Mouse (Mus musculus) limb, embryonic 11.5 days (tissue): ENCODE results near the gene Gpnmb. TPM values are rescaled to one million over a fixed set of nuclear protein-coding genes. Genes with fewer than 3 reads are reported as not detected.

Experiments
- ATAC-seq: fragments of 200-750 bp; cut with Nextera tagmentation; 2 replicates; pipeline ENCODE4 v1.8.0; 2017; ENCODE audit warnings: low read depth; ENCODE audit not compliant: insufficient number of reproducible peaks, low FRiP score, low TSS enrichment
- DNase-seq: peaks from one replicate; pipeline ENCODE4 v3.0.0-alpha.2; 2015; ENCODE audit warnings: low spot score
- H3K27ac ChIP-seq: fragments of 300-500 bp; sonication (generic); replicated peaks from 2 replicates; pipeline ENCODE4 v1.5.1; 2014; ENCODE audit warnings: low read depth, mild to moderate bottlenecking, low read length
- H3K27me3 ChIP-seq: fragments of 300-500 bp; sonication (generic); 2 replicates; pipeline ENCODE4 v1.6.1; 2014; ENCODE audit warnings: mild to moderate bottlenecking, low read length, mixed read lengths; ENCODE audit not compliant: control insufficient read depth, insufficient read depth
- H3K36me3 ChIP-seq: fragments of 300-500 bp; sonication (generic); 2 replicates; pipeline ENCODE4 v1.6.1; 2014; ENCODE audit warnings: mild to moderate bottlenecking, low read length, moderate library complexity, mixed read lengths; ENCODE audit not compliant: control insufficient read depth, insufficient read depth
- H3K4me1 ChIP-seq: fragments of 300-500 bp; sonication (generic); 2 replicates; pipeline ENCODE4 v1.6.1; 2014; ENCODE audit warnings: low read length, mixed read lengths; ENCODE audit not compliant: control insufficient read depth, insufficient read depth
- H3K4me2 ChIP-seq: fragments of 300-500 bp; sonication (generic); 2 replicates; pipeline ENCODE4 v1.6.1; 2014; ENCODE audit warnings: low read depth, mild to moderate bottlenecking, moderate library complexity; ENCODE audit not compliant: severe bottlenecking
- H3K4me3 ChIP-seq: fragments of 300-500 bp; sonication (generic); 2 replicates; pipeline ENCODE4 v1.5.1; 2014; ENCODE audit warnings: low read depth, low read length
- H3K9ac ChIP-seq: fragments of 300-500 bp; sonication (generic); 2 replicates; pipeline ENCODE4 v1.6.1; 2014; ENCODE audit warnings: mild to moderate bottlenecking, low read length
- H3K9me3 ChIP-seq: fragments of 300-500 bp; sonication (generic); 2 replicates; pipeline ENCODE4 v1.6.1; 2016; ENCODE audit warnings: low read length; ENCODE audit not compliant: control insufficient read depth
- WGBS: fragments of 180-500 bp; shearing (Covaris S2); extraction: QIAGEN DNeasy Blood & Tissue Kit; methylation state at CpG from one replicate; pipeline ENCODE4 v1.1.7; 2014; 5-methylcytosine and 5-hydroxymethylcytosine counted together
- polyA plus RNA-seq: library from polyadenylated mRNA; unstranded; fragments of >200 nt; fragmentation: Nextera tagmentation; extraction: Ambion mirVana; gene quantifications from 2 replicates; pipeline ENCODE4 v1.2.1, GENCODE M21; 2014

Gene Gpnmb
- polyA plus RNA-seq, 1 experiment from 2014 or later = 0.17 TPM

GRCm38 (mm10) chr6:49039470-49040180 lies 3.3 kb downstream of the Gpnmb start:
- H3K9me3 ChIP-seq = no peaks in the 10 kb centered on the region
- H3K27ac ChIP-seq = no peak overlapping the region
- ATAC-seq (no peak), DNase-seq (peak; percentile 81)
- peak overlapping the region; percentile 21 for H3K4me2 ChIP-seq
- H3K36me3 ChIP-seq = no peaks in the 10 kb centered on the region
- no peaks in the 10 kb centered on the region; the same call in 1 of the 2 replicates for H3K27me3 ChIP-seq
- peak overlapping the region; percentile 21 for H3K4me3 ChIP-seq
- 14% methylated on average over 18 of the region's 18 CpGs for WGBS
- H3K9ac ChIP-seq = no peak overlapping the region
- no peaks in the 10 kb centered on the region for H3K4me1 ChIP-seq

DNA sequence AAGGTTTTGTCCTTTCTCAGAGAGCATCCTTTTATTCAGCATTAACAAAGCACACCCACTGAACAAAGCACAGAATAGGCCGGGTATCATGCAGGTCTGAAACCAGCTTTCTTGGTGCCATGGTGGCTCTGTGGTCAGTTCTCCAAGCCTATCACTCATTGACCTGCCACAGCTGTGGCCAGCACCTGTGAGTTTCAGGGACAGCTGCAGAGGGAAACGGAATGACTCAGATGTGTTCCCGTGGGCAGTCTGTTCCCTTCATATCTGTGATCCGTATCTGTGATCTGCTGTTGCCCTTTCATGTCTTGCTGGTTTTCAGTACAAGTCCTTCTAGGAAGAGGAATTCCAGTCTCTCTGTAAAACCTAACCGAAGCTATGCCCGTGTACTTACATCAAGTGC lies 10.2 kb downstream of the Gpnmb start:
- no peak for DNase-seq
- ATAC-seq = no peak
- H3K4me2 ChIP-seq = no peak overlapping the region
- WGBS = 79% methylated on average over 6 of the region's 6 CpGs
- H3K27me3 ChIP-seq = no peaks in the 10 kb centered on the region
- no peaks in the 10 kb centered on the region for H3K36me3 ChIP-seq
- no peak overlapping the region for H3K4me3 ChIP-seq
- H3K27ac ChIP-seq = no peak overlapping the region
- H3K9me3 ChIP-seq = no peaks in the 10 kb centered on the region
- no peak overlapping the region for H3K9ac ChIP-seq
- H3K4me1 ChIP-seq = no peaks in the 10 kb centered on the region

GRCm38 (mm10) chr6:49046976-49047375 lies 10.6 kb downstream of the Gpnmb start:
- no peak overlapping the region for H3K4me2 ChIP-seq
- no peak for ATAC-seq

GRCm38 (mm10) chr6:49047848-49048247 lies 11.5 kb downstream of the Gpnmb start:
- no peaks in the 10 kb centered on the region for H3K4me1 ChIP-seq
- H3K4me2 ChIP-seq = no peak overlapping the region
- ATAC-seq (no peak), DNase-seq (no peak)
- no peaks in the 10 kb centered on the region for H3K36me3 ChIP-seq
- H3K4me3 ChIP-seq = no peak overlapping the region
- H3K27me3 ChIP-seq = no peaks in the 10 kb centered on the region
- H3K27ac ChIP-seq = no peak overlapping the region
- H3K9ac ChIP-seq = no peak overlapping the region
- H3K9me3 ChIP-seq = no peaks in the 10 kb centered on the region
- 69% methylated on average over 10 of the region's 10 CpGs for WGBS

More at GRCm38 (mm10) chr6:49046976-49047375, 10.6 kb downstream of the Gpnmb start:
- Histone ChIP-seq H3K9ac (no peak overlapping the region), H3K27me3 (no peaks in the 10 kb centered on the region), H3K9me3 (no peaks in the 10 kb centered on the region), H3K36me3 (no peaks in the 10 kb centered on the region), H3K27ac (no peak overlapping the region), H3K4me1 (no peaks in the 10 kb centered on the region), H3K4me3 (no peak overlapping the region)
- no peak for DNase-seq
- 74% methylated on average over 8 of the region's 8 CpGs for WGBS

GRCm38 (mm10) chr6:49048395-49048794 lies 12.0 kb downstream of the Gpnmb start:
- H3K4me1 ChIP-seq = no peaks in the 10 kb centered on the region
- H3K36me3 ChIP-seq = no peaks in the 10 kb centered on the region
- H3K9ac ChIP-seq = no peak overlapping the region
- 92% methylated on average over 10 of the region's 10 CpGs for WGBS
- H3K9me3 ChIP-seq = no peaks in the 10 kb centered on the region
- DNase-seq (no peak), ATAC-seq (no peak)
- no peaks in the 10 kb centered on the region for H3K27me3 ChIP-seq
- H3K4me2 ChIP-seq = no peak overlapping the region
- H3K4me3 ChIP-seq = no peak overlapping the region
- no peak overlapping the region for H3K27ac ChIP-seq

DNA sequence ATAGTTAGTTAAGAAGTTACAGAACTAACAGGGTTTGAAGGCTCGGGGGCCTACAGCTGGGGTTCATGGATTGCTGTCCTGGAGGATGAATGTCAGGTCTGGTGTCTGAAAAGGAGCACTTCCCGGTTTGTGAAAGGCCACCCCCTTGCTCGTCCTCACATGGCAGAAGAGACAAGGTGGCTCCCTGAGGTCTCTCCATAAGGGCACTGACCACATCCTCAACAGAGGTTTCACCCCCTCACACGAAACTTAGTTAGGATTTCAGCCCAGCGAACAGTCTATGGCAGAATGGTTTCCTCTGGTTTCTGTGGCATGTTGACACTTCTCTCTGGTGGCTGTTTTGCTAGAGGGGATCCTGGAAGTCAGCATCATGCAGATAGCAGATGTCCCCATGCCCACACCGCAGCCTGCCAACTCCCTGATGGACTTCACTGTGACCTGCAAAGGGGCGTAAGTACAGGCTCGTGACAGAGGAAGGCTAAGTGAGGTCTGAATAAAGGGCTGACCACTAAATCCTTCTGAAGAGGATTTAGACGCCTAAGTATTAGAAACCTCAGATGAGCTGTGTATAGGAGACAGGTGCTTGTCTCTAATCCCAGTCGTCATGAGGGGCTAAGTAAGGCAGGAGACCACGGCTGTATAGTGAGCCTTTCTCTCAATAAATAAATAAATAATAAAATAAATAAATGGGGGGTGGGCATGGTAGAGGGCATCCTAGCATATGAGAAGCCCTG lies 14.5 kb downstream of the Gpnmb start:
- Histone ChIP-seq H3K27me3 (no peaks in the 10 kb centered on the region), H3K4me3 (no peak overlapping the region), H3K9me3 (no peaks in the 10 kb centered on the region), H3K27ac (no peak overlapping the region), H3K4me2 (no peak overlapping the region), H3K36me3 (no peaks in the 10 kb centered on the region), H3K4me1 (no peaks in the 10 kb centered on the region), H3K9ac (no peak overlapping the region)
- no peak for DNase-seq
- ATAC-seq = no peak
- 80% methylated on average over 11 of the region's 11 CpGs for WGBS

DNA sequence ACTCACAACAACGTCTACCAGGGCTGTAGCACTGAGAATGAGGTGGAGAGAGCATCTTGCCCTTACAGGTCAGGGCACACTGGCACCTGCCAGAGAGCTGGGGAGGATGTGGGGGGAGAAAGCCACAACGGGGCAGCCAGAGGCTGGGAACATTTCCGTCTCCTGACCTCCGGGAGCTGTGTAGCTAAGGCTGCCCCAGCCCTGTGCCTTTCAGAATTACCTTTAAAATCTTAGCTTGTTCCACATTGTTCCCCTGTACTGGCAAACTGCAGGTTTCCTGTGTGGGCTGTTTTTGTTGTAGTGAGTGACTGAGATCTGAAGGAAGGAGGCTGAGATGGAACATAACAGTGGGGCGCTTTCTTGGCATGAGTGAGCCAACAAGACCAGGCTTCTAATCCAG lies 15.8 kb downstream of the Gpnmb start:
- ATAC-seq (no peak), DNase-seq (no peak)
- Histone ChIP-seq H3K27ac (no peak overlapping the region), H3K4me1 (no peaks in the 10 kb centered on the region), H3K9me3 (no peaks in the 10 kb centered on the region), H3K9ac (no peak overlapping the region), H3K4me3 (no peak overlapping the region), H3K36me3 (no peaks in the 10 kb centered on the region), H3K4me2 (no peak overlapping the region), H3K27me3 (no peaks in the 10 kb centered on the region)
- 80% methylated on average over 5 of the region's 5 CpGs for WGBS

- Histone ChIP-seq H3K27ac (no peak overlapping the region), H3K27me3 (no peaks in the 10 kb centered on the region), H3K4me2 (no peak overlapping the region), H3K4me3 (no peak overlapping the region), H3K9me3 (no peaks in the 10 kb centered on the region), H3K4me1 (no peaks in the 10 kb centered on the region), H3K9ac (no peak overlapping the region), H3K36me3 (no peaks in the 10 kb centered on the region)
- DNase-seq (no peak), ATAC-seq (no peak)
- WGBS = 20% methylated on average over 7 of the region's 7 CpGs
Measured at GRCm38 (mm10) chr6:49055256-49055733, 18.9 kb downstream of the Gpnmb start.
